Mouse (Mus musculus): ENCODE results near the gene Sln. TPM values are rescaled to one million over a fixed set of nuclear protein-coding genes. Genes with fewer than 3 reads are reported as not detected.
A peak's percentile ranks its signal among the peaks of the same experiment; 100 is the strongest.

Gene Sln
- 6.8 and 12.8 TPM in 2 replicates for polyA plus RNA-seq (2015; fragmentation: Nextera tagmentation; extraction: Ambion mirVana)

GRCm38 (mm10) chr9:53849864-53850263 lies at the start of gene Sln:
Gene Sln (plus strand): TSS chr9:53850164.
- Histone ChIP-seq H3K9ac (no peak within 1 kb of the TSS), H3K4me3 (replicated peaks) (no peak within 1 kb of the TSS), H3K27me3 (no peaks in the 10 kb centered on the region), H3K36me3 (replicated peaks) (no peaks in the 10 kb centered on the region), H3K4me2 (no peak within 1 kb of the TSS), H3K4me1 (replicated peaks) (no peaks in the 10 kb centered on the region), H3K27ac (replicated peaks) (no peak within 1 kb of the TSS), H3K9me3 (replicated peaks) (no peaks in the 10 kb centered on the region)
- ATAC-seq (ENCODE audit: insufficient read depth), result no peak
- 63% methylated on average over 4 of the region's 4 CpGs for WGBS (ENCODE audit: insufficient replicate concordance)

- Histone ChIP-seq H3K27me3 (no peaks in the 10 kb centered on the region), H3K9me3 (replicated peaks) (no peaks in the 10 kb centered on the region), H3K4me3 (replicated peaks) (no peak overlapping the region), H3K9ac (no peak overlapping the region), H3K4me2 (no peak overlapping the region), H3K27ac (replicated peaks) (no peak overlapping the region), H3K36me3 (replicated peaks) (no peaks in the 10 kb centered on the region), H3K4me1 (replicated peaks) (no peaks in the 10 kb centered on the region)
- 81% methylated on average over 7 of the region's 7 CpGs for WGBS (ENCODE audit: insufficient replicate concordance)
- ATAC-seq (ENCODE audit: insufficient read depth), result no peak
These were observed 47.0 kb upstream of the Sln start for GRCm38 (mm10) chr9:53802921-53803320.

- H3K4me3 ChIP-seq (replicated peaks), result no peak overlapping the region
- no peak overlapping the region for H3K27ac ChIP-seq (replicated peaks)
- no peaks in the 10 kb centered on the region for H3K9me3 ChIP-seq (replicated peaks)
- H3K4me2 ChIP-seq, result no peak overlapping the region
- no peak for ATAC-seq (ENCODE audit: insufficient read depth)
- H3K36me3 ChIP-seq (replicated peaks), result no peaks in the 10 kb centered on the region
- H3K4me1 ChIP-seq (replicated peaks), result no peaks in the 10 kb centered on the region
- no peaks in the 10 kb centered on the region for H3K27me3 ChIP-seq
- H3K9ac ChIP-seq, result no peak overlapping the region
- 21% methylated on average over 7 of the region's 7 CpGs for WGBS (ENCODE audit: insufficient replicate concordance)
These were observed 43.4 kb upstream of the Sln start for GRCm38 (mm10) chr9:53806496-53807086.

- Histone ChIP-seq H3K9me3 (replicated peaks) (no peaks in the 10 kb centered on the region), H3K4me2 (no peak overlapping the region), H3K9ac (no peak overlapping the region), H3K36me3 (replicated peaks) (no peaks in the 10 kb centered on the region), H3K27me3 (no peaks in the 10 kb centered on the region), H3K27ac (replicated peaks) (no peak overlapping the region), H3K4me1 (replicated peaks) (no peaks in the 10 kb centered on the region), H3K4me3 (replicated peaks) (no peak overlapping the region)
- no peak for ATAC-seq (ENCODE audit: insufficient read depth)
- WGBS (ENCODE audit: insufficient replicate concordance), result 78% methylated on average over 6 of the region's 6 CpGs
These were observed 36.5 kb upstream of the Sln start for GRCm38 (mm10) chr9:53813418-53813817.

GRCm38 (mm10) chr9:53818760-53819159 lies 31.2 kb upstream of the Sln start:
- Histone ChIP-seq H3K4me2 (no peak overlapping the region), H3K4me1 (replicated peaks) (no peaks in the 10 kb centered on the region), H3K4me3 (replicated peaks) (no peak overlapping the region), H3K9ac (no peak overlapping the region), H3K9me3 (replicated peaks) (no peaks in the 10 kb centered on the region), H3K27me3 (no peaks in the 10 kb centered on the region), H3K36me3 (replicated peaks) (no peaks in the 10 kb centered on the region), H3K27ac (replicated peaks) (no peak overlapping the region)
- ATAC-seq (ENCODE audit: insufficient read depth), result no peak
- WGBS (ENCODE audit: insufficient replicate concordance), result 11% methylated on average over 4 of the region's 4 CpGs

GRCm38 (mm10) chr9:53825318-53825717 lies 24.6 kb upstream of the Sln start:
- no peak for ATAC-seq (ENCODE audit: insufficient read depth)
- Histone ChIP-seq H3K9ac (no peak overlapping the region), H3K4me1 (replicated peaks) (peaks cover 4% of the 10 kb centered on the region), H3K4me2 (no peak overlapping the region), H3K4me3 (replicated peaks) (no peak overlapping the region), H3K27ac (replicated peaks) (no peak overlapping the region), H3K9me3 (replicated peaks) (no peaks in the 10 kb centered on the region), H3K36me3 (replicated peaks) (no peaks in the 10 kb centered on the region), H3K27me3 (0 out of 2 replicates have a peak, but pooled peaks cover 4% of the 10 kb centered on the region)
- WGBS (ENCODE audit: insufficient replicate concordance), result 6% methylated on average over 9 of the region's 9 CpGs

- 0 out of 2 replicates have a peak overlapping the region, but pooled peaks have one; percentile 21 for H3K9ac ChIP-seq
- 0 out of 2 replicates have a peak, but pooled peaks cover 4% of the 10 kb centered on the region for H3K27me3 ChIP-seq
- 14% methylated on average over 14 of the region's 14 CpGs for WGBS (ENCODE audit: insufficient replicate concordance)
- no peak overlapping the region for H3K27ac ChIP-seq (replicated peaks)
- H3K4me1 ChIP-seq (replicated peaks), result peaks cover 4% of the 10 kb centered on the region
- ATAC-seq (ENCODE audit: insufficient read depth), result no peak
- H3K36me3 ChIP-seq (replicated peaks), result no peaks in the 10 kb centered on the region
- peak overlapping the region; percentile 51 for H3K4me2 ChIP-seq
- H3K4me3 ChIP-seq (replicated peaks), result peak overlapping the region; percentile 36
- H3K9me3 ChIP-seq (replicated peaks), result no peaks in the 10 kb centered on the region
These were observed 20.7 kb upstream of the Sln start for GRCm38 (mm10) chr9:53829081-53829865.

- Histone ChIP-seq H3K9ac (0 out of 2 replicates have a peak overlapping the region, but pooled peaks have one; percentile 21), H3K27me3 (0 out of 2 replicates have a peak, but pooled peaks cover 4% of the 10 kb centered on the region)
- no peak for ATAC-seq (ENCODE audit: insufficient read depth)
These were observed 20.1 kb upstream of the Sln start for GRCm38 (mm10) chr9:53829866-53830209.

GRCm38 (mm10) chr9:53835039-53835438 lies 14.9 kb upstream of the Sln start:
- Histone ChIP-seq H3K4me2 (no peak overlapping the region), H3K4me1 (replicated peaks) (no peaks in the 10 kb centered on the region), H3K9me3 (replicated peaks) (no peaks in the 10 kb centered on the region), H3K36me3 (replicated peaks) (no peaks in the 10 kb centered on the region), H3K27ac (replicated peaks) (no peak overlapping the region), H3K9ac (no peak overlapping the region), H3K27me3 (no peaks in the 10 kb centered on the region), H3K4me3 (replicated peaks) (no peak overlapping the region)
- no peak for ATAC-seq (ENCODE audit: insufficient read depth)
- 46% methylated on average over 3 of the region's 3 CpGs for WGBS (ENCODE audit: insufficient replicate concordance)

More at GRCm38 (mm10) chr9:53829866-53830209, 20.1 kb upstream of the Sln start:
- Histone ChIP-seq H3K36me3 (replicated peaks) (no peaks in the 10 kb centered on the region), H3K4me2 (peak overlapping the region; percentile 51), H3K4me1 (replicated peaks) (peaks cover 4% of the 10 kb centered on the region), H3K4me3 (replicated peaks) (peak overlapping the region; percentile 36), H3K9me3 (replicated peaks) (no peaks in the 10 kb centered on the region), H3K27ac (replicated peaks) (no peak overlapping the region)
- 26% methylated on average over 2 of the region's 2 CpGs for WGBS (ENCODE audit: insufficient replicate concordance)

GRCm38 (mm10) chr9:53835976-53836375 lies 14.0 kb upstream of the Sln start:
- Histone ChIP-seq H3K4me2 (no peak overlapping the region), H3K9me3 (replicated peaks) (no peaks in the 10 kb centered on the region), H3K4me1 (replicated peaks) (no peaks in the 10 kb centered on the region), H3K27ac (replicated peaks) (no peak overlapping the region), H3K9ac (no peak overlapping the region), H3K27me3 (no peaks in the 10 kb centered on the region), H3K36me3 (replicated peaks) (no peaks in the 10 kb centered on the region), H3K4me3 (replicated peaks) (no peak overlapping the region)
- 50% methylated on average over 4 of the region's 4 CpGs for WGBS (ENCODE audit: insufficient replicate concordance)
- no peak for ATAC-seq (ENCODE audit: insufficient read depth)

GRCm38 (mm10) chr9:53838816-53839215 lies 11.1 kb upstream of the Sln start:
- Histone ChIP-seq H3K27me3 (no peaks in the 10 kb centered on the region), H3K36me3 (replicated peaks) (no peaks in the 10 kb centered on the region), H3K27ac (replicated peaks) (no peak overlapping the region), H3K4me1 (replicated peaks) (no peaks in the 10 kb centered on the region), H3K9me3 (replicated peaks) (no peaks in the 10 kb centered on the region), H3K9ac (no peak overlapping the region), H3K4me2 (no peak overlapping the region), H3K4me3 (replicated peaks) (no peak overlapping the region)
- 67% methylated on average over 8 of the region's 8 CpGs for WGBS (ENCODE audit: insufficient replicate concordance)
- ATAC-seq (ENCODE audit: insufficient read depth), result no peak

All from liver, embryonic 15.5 days (tissue).